Comparison of ENCODE assay signal across 12 mouse cellular contexts in the genomic region with DNA sequence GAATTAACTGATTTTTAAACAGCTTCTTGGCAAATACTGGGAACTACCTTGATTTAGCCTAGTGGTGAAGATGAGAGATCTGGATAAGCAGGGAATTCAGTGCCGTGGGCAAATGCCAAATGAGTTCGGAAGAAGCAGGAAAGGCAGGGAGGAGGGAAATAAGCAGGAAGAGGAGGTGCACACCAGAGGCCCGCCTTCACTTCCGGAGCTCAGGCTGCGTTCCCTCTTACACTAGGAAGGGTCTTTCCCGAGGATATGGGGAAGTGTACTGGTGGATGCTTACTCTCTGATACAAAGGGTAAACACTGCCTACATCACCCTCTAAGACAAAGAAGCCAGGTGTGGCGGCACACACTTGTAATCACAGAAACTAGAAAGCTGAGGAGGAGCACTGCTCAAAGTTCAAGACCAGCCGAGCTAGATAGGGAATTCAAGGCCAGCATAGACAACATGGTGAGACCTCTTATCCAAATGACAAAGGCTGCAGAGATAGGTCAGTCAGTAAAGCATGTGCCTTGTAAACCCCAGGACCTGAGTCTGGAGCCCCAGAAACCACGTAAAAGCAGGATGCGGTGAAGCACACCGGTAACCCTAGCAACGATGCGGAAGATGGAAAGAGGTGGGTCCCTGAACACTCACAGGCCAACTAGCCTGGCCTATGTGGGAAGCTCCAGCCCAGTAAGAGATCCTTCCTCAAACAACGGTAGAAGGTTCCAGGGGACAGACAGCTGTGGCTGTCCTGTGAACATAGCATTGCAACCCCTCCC. TPM values are rescaled to one million over a fixed set of nuclear protein-coding genes. Genes with fewer than 3 reads are reported as not detected.
DNase-seq lines count a peak whose midpoint lies in the region; ATAC-seq lines count a peak whose summit lies in the region.
"Had no signal": no experiment of that assay in that cellular context is flagged by ENCODE, and none has a peak within 500 bp of the region (broad histone marks: within the 10 kb centered on the region; RNA-seq: fewer than 3 reads in every experiment).

No protein-coding gene starts in this region.

- H3K4me1 ChIP-seq in hindbrain, embryonic 16.5 days (ENCODE audit: control insufficient read depth, insufficient read depth, low read depth, low read length) = no peaks in the 10 kb centered on the region
- H3K4me1 ChIP-seq in hindbrain, embryonic 14.5 days (replicated peaks; ENCODE audit: control insufficient read depth, insufficient read depth, low read length) = no peaks in the 10 kb centered on the region
- H3K4me1 ChIP-seq in liver, embryonic 15.5 days (replicated peaks) = no peaks in the 10 kb centered on the region; the same call in 1 of the 2 replicates
- H3K4me1 ChIP-seq: heart, embryonic 13.5 days had no signal

- DNase-seq in hindbrain, embryonic 14.5 days (ENCODE audit: low spot score) = no peak
- DNase-seq in CD4-positive helper T cell, adult 2 months (ENCODE audit: low read depth, low spot score) = peak; percentile 75
- DNase-seq in R1 (ENCODE audit: low read depth, low spot score) = peak; percentile 84
- DNase-seq in retina, postnatal 1 day = no peak
- DNase-seq in cerebellum, adult 8-10 months = no peak
- DNase-seq in frontal cortex, adult 2 months (ENCODE audit: extremely low spot score in 1 of 2, low spot score in 1 of 2) = no peak
- DNase-seq: right cerebral cortex, adult 18-20 months; thymus, adult 2 months had no signal

- 0 out of 2 replicates have a peak, but pooled peaks have one; percentile 35 for ATAC-seq in hindbrain, embryonic 16.5 days
- no peak for ATAC-seq in hindbrain, embryonic 14.5 days (ENCODE audit: low FRiP score)
- ATAC-seq in liver, embryonic 15.5 days (ENCODE audit: insufficient read depth) = no peak

- no peak overlapping the region for H3K4me3 ChIP-seq in hindbrain, embryonic 16.5 days (ENCODE audit: low read length)
- no peak overlapping the region for H3K4me3 ChIP-seq in hindbrain, embryonic 14.5 days (replicated peaks; ENCODE audit: low read length)
- H3K4me3 ChIP-seq in liver, embryonic 15.5 days (replicated peaks) = no peak overlapping the region
- H3K4me3 ChIP-seq: heart, embryonic 13.5 days had no signal

- no peaks in the 10 kb centered on the region for H3K27me3 ChIP-seq in hindbrain, embryonic 16.5 days (replicated peaks; ENCODE audit: control insufficient read depth, insufficient read depth, low read length)
- H3K27me3 ChIP-seq in hindbrain, embryonic 14.5 days (ENCODE audit: control insufficient read depth, insufficient read depth, low read length) = no peaks in the 10 kb centered on the region
- no peaks in the 10 kb centered on the region for H3K27me3 ChIP-seq in liver, embryonic 15.5 days
- H3K27me3 ChIP-seq: heart, embryonic 13.5 days had no signal

- H3K9me3 ChIP-seq in hindbrain, embryonic 16.5 days (ENCODE audit: control insufficient read depth, low read length) = no peaks in the 10 kb centered on the region
- no peaks in the 10 kb centered on the region for H3K9me3 ChIP-seq in hindbrain, embryonic 14.5 days (ENCODE audit: control insufficient read depth, low read length)
- H3K9me3 ChIP-seq in liver, embryonic 15.5 days (replicated peaks) = no peaks in the 10 kb centered on the region
- H3K9me3 ChIP-seq: heart, embryonic 13.5 days had no signal

- H3K27ac ChIP-seq in hindbrain, embryonic 16.5 days (ENCODE audit: low read depth, low read length) = no peak overlapping the region
- no peak overlapping the region for H3K27ac ChIP-seq in hindbrain, embryonic 14.5 days
- no peak overlapping the region for H3K27ac ChIP-seq in liver, embryonic 15.5 days (replicated peaks)
- H3K27ac ChIP-seq: heart, embryonic 13.5 days; kidney, postnatal 0 days had no signal

- no peak overlapping the region for H3K9ac ChIP-seq in hindbrain, embryonic 16.5 days (ENCODE audit: low read depth, low read length)
- H3K9ac ChIP-seq in hindbrain, embryonic 14.5 days = no peak overlapping the region
- H3K9ac ChIP-seq in liver, embryonic 15.5 days = no peak overlapping the region
- H3K9ac ChIP-seq: heart, embryonic 13.5 days had no signal

- H3K36me3 ChIP-seq in hindbrain, embryonic 16.5 days (ENCODE audit: control insufficient read depth, insufficient read depth, low read length) = no peaks in the 10 kb centered on the region
- H3K36me3 ChIP-seq in hindbrain, embryonic 14.5 days (replicated peaks; ENCODE audit: control insufficient read depth, insufficient read depth) = no peaks in the 10 kb centered on the region; the same call in 1 of the 2 replicates
- H3K36me3 ChIP-seq in liver, embryonic 15.5 days (replicated peaks) = no peaks in the 10 kb centered on the region
- H3K36me3 ChIP-seq: heart, embryonic 13.5 days had no signal

- WGBS in hindbrain, embryonic 16.5 days = 76% methylated on average over 14 of the region's 14 CpGs
- WGBS in hindbrain, embryonic 14.5 days = 81% methylated on average over 14 of the region's 14 CpGs
- WGBS in liver, embryonic 15.5 days (ENCODE audit: insufficient replicate concordance) = 44% methylated on average over 14 of the region's 14 CpGs

- no peak overlapping the region; the same call in 1 of the 2 replicates for H3K4me2 ChIP-seq in hindbrain, embryonic 16.5 days (ENCODE audit: low read length)
- H3K4me2 ChIP-seq in hindbrain, embryonic 14.5 days (replicated peaks) = no peak overlapping the region
- peak overlapping the region; percentile 30 for H3K4me2 ChIP-seq in liver, embryonic 15.5 days
- H3K4me2 ChIP-seq: heart, embryonic 13.5 days had no signal

RNA-seq across cellular contexts. Expression of a gene that starts 57.9 kb away (rescaled TPM):
- 6.2 and 6.4 TPM in 2 replicates for polyA plus RNA-seq in hindbrain, embryonic 16.5 days (2015; fragmentation: Nextera tagmentation; extraction: Ambion mirVana)
- polyA plus RNA-seq in hindbrain, embryonic 14.5 days (2014; fragmentation: Nextera tagmentation; extraction: Ambion mirVana) = 8.2 and 9.0 TPM in 2 replicates
- polyA plus RNA-seq in liver, embryonic 15.5 days (2015; fragmentation: Nextera tagmentation; extraction: Ambion mirVana) = 1.5 and 1.8 TPM in 2 replicates
- 17.1 and 19.1 TPM in 2 replicates for polyA plus RNA-seq in frontal cortex, adult 2 months (2012; rRNA removed)

Comparison
In these comparisons a context has a peak if more than half of its experiments do, and no peak if none do; other contexts are left out.
1. DNase-seq: peak in CD4-positive helper T cell, adult 2 months (single experiment) and R1 (single experiment); none in hindbrain, embryonic 14.5 days (single experiment), retina, postnatal 1 day (single experiment), cerebellum, adult 8-10 months (single experiment) and frontal cortex, adult 2 months (0 of 2).